Mouse (Mus musculus): ENCODE data around the gene Zfp592. TPM values are rescaled to one million over a fixed set of nuclear protein-coding genes. Genes with fewer than 3 reads are reported as not detected.

The Zfp592 gene
- polyA plus RNA-seq, 1 experiment from 2014 or later, result 8.9 TPM

DNA sequence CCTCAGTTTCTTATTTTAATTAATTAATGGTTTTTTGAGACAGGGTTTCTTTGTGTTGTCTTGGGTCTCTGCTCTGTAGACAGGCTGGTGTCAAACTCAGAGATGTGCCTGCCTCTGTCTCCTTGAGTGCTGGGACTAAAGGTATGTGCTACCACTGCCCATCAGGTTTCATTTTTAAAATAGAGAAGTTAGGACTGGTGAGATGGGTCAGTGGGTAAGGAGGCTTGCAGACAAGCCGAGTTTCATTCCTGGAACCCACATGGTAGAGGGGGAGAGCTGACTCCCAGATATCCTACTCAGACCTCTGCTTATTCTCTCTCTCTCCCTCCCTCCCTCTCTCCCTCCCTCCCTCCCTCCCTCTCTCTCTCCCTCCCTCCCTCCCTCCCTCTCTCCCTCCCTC is 12.5 kb downstream of the Zfp592 start:
- Histone ChIP-seq H3K27ac (ENCODE audit: low read depth, low read length) (no peak overlapping the region), H3K4me1 (ENCODE audit: control insufficient read depth, insufficient read depth, low read length) (no peaks in the 10 kb centered on the region), H3K9ac (replicated peaks; ENCODE audit: low read depth, low read length) (no peak overlapping the region), H3K9me3 (ENCODE audit: control insufficient read depth, low read length) (no peaks in the 10 kb centered on the region), H3K4me3 (ENCODE audit: low read depth, low read length) (no peak overlapping the region), H3K36me3 (ENCODE audit: control insufficient read depth, insufficient read depth, low read length) (peaks cover 7% of the 10 kb centered on the region; the same call in 1 of the 2 replicates), H3K4me2 (ENCODE audit: low read depth, low read length) (no peak overlapping the region), H3K27me3 (ENCODE audit: control insufficient read depth, insufficient read depth, low read length) (no peaks in the 10 kb centered on the region)
- ATAC-seq (ENCODE audit: low read depth), result no peak
- 84% methylated on average over 1 of the region's 1 CpGs for WGBS

DNA sequence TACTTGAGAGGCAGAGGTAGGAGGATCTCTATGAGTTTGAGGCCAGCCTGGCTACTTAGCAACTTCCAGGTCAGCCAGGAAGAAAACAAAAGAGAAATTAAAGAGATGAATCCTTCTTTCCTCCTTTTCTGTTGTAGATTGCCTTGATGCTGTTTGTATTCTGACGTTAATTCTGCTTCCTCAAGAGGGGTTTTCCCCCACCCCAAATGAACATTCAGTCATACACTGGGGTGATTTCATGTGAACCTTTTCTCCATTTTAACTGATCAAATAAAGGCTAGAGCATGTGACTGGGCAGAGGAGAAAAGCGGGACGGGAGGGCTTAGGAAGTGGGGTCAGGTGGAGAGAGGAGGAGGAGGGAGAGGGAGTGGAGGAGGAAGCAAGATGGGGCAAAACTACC is 14.8 kb downstream of the Zfp592 start:
- ATAC-seq (ENCODE audit: low read depth), result no peak
- Histone ChIP-seq H3K36me3 (ENCODE audit: control insufficient read depth, insufficient read depth, low read length) (peaks cover 7% of the 10 kb centered on the region; the same call in 1 of the 2 replicates), H3K9ac (replicated peaks; ENCODE audit: low read depth, low read length) (no peak overlapping the region), H3K4me1 (ENCODE audit: control insufficient read depth, insufficient read depth, low read length) (no peaks in the 10 kb centered on the region), H3K27me3 (ENCODE audit: control insufficient read depth, insufficient read depth, low read length) (no peaks in the 10 kb centered on the region), H3K4me2 (ENCODE audit: low read depth, low read length) (no peak overlapping the region), H3K9me3 (ENCODE audit: control insufficient read depth, low read length) (no peaks in the 10 kb centered on the region), H3K4me3 (ENCODE audit: low read depth, low read length) (no peak overlapping the region), H3K27ac (ENCODE audit: low read depth, low read length) (no peak overlapping the region)
- WGBS, result 88% methylated on average over 3 of the region's 3 CpGs

DNA sequence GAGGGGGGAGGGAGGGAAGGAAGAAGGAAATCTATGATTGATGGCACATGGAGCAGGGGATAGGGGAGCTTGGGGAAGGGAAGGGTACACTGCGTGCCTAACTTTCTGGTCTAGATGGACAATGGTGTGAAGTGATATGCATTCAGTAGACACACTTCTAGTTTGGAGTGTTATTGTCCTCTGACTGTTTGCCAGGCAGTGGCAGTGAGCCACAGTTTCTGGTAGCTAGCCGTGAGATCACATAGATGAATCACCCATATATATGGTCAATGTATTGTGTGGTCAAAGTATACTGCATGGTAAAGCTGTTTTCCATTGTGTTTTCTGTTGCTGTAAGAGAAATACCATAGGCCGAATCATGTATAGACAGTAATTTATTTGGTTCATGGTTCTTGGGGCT is 18.1 kb downstream of the Zfp592 start:
- H3K27ac ChIP-seq (ENCODE audit: low read depth, low read length), result no peak overlapping the region
- WGBS, result 99% methylated on average over 3 of the region's 3 CpGs
- H3K36me3 ChIP-seq (ENCODE audit: control insufficient read depth, insufficient read depth, low read length), result peaks cover 7% of the 10 kb centered on the region; the same call in 1 of the 2 replicates
- no peaks in the 10 kb centered on the region for H3K9me3 ChIP-seq (ENCODE audit: control insufficient read depth, low read length)
- ATAC-seq (ENCODE audit: low read depth), result no peak
- H3K4me2 ChIP-seq (ENCODE audit: low read depth, low read length), result no peak overlapping the region
- no peaks in the 10 kb centered on the region for H3K4me1 ChIP-seq (ENCODE audit: control insufficient read depth, insufficient read depth, low read length)
- no peak overlapping the region for H3K4me3 ChIP-seq (ENCODE audit: low read depth, low read length)
- no peak overlapping the region for H3K9ac ChIP-seq (replicated peaks; ENCODE audit: low read depth, low read length)
- H3K27me3 ChIP-seq (ENCODE audit: control insufficient read depth, insufficient read depth, low read length), result no peaks in the 10 kb centered on the region

DNA sequence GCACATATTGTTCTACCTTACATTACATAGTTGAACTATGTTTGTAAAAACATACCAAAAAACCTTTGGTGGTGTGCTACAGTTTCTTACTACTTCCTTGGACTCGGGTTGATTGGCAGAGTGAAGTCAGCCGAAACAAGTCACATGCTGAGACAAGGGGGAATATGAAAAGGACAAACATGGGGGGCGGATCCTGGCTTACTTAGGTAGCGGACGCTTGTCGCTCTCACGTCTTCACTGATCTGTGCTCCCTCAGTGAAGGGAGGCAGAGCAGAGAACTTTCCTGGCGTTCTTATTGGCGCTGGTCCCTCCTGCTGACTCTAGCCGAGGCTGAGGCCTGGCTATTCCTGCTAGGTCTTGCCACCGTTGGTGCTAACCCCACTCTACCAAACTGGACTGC is 26.8 kb downstream of the Zfp592 start:
- Histone ChIP-seq H3K9me3 (ENCODE audit: control insufficient read depth, low read length) (no peaks in the 10 kb centered on the region), H3K4me1 (ENCODE audit: control insufficient read depth, insufficient read depth, low read length) (no peaks in the 10 kb centered on the region), H3K27me3 (ENCODE audit: control insufficient read depth, insufficient read depth, low read length) (no peaks in the 10 kb centered on the region), H3K9ac (replicated peaks; ENCODE audit: low read depth, low read length) (no peak overlapping the region), H3K27ac (ENCODE audit: low read depth, low read length) (no peak overlapping the region), H3K36me3 (ENCODE audit: control insufficient read depth, insufficient read depth, low read length) (peaks cover 21% of the 10 kb centered on the region), H3K4me3 (ENCODE audit: low read depth, low read length) (no peak overlapping the region), H3K4me2 (ENCODE audit: low read depth, low read length) (no peak overlapping the region)
- no peak for ATAC-seq (ENCODE audit: low read depth)
- WGBS, result 74% methylated on average over 11 of the region's 11 CpGs

DNA sequence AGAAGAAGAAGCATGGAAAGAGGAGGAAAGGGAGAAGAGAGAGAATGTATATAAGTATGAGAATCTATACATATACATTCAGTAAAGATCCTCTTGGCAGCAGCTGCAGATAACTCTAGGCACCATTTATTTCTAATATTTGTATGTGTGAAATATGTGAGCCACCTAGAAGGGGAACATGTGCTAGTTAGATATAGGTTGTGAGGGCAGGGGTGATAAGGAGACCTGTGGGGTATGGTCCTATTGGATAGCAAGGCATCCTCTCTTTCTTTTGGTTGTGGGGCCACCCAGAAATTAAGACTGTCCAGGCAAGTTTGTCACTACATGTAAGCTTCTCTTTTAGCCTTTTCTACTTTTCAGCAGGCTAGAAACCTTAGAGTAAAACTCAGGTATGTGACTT is 29.2 kb downstream of the Zfp592 start:
- ATAC-seq (ENCODE audit: low read depth), result no peak
- Histone ChIP-seq H3K4me2 (ENCODE audit: low read depth, low read length) (no peak overlapping the region), H3K36me3 (ENCODE audit: control insufficient read depth, insufficient read depth, low read length) (peaks cover 27% of the 10 kb centered on the region), H3K27ac (ENCODE audit: low read depth, low read length) (no peak overlapping the region), H3K4me1 (ENCODE audit: control insufficient read depth, insufficient read depth, low read length) (no peaks in the 10 kb centered on the region), H3K4me3 (ENCODE audit: low read depth, low read length) (no peak overlapping the region), H3K9me3 (ENCODE audit: control insufficient read depth, low read length) (no peaks in the 10 kb centered on the region), H3K27me3 (ENCODE audit: control insufficient read depth, insufficient read depth, low read length) (no peaks in the 10 kb centered on the region), H3K9ac (replicated peaks; ENCODE audit: low read depth, low read length) (no peak overlapping the region)

DNA sequence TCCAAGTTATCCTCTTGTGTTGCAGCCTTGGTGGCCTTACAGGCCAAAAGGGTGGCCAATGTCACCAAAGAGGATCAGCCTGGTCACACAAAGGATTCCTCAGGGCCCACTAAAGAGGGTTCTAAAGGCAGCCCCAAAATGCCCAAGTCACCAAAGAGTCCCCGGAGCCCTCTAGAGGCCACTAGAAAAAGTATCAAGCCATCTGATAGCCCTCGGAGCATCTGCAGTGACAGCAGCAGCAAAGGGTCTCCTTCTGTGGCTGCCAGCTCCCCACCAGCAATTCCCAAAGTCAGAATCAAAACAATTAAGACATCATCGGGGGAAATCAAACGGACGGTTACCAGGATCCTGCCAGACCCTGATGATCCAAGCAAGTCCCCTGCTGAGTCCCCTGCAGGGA is 30.6 kb downstream of the Zfp592 start:
- Histone ChIP-seq H3K27me3 (ENCODE audit: control insufficient read depth, insufficient read depth, low read length) (no peaks in the 10 kb centered on the region), H3K27ac (ENCODE audit: low read depth, low read length) (no peak overlapping the region), H3K9ac (replicated peaks; ENCODE audit: low read depth, low read length) (no peak overlapping the region), H3K4me3 (ENCODE audit: low read depth, low read length) (no peak overlapping the region), H3K4me2 (ENCODE audit: low read depth, low read length) (no peak overlapping the region), H3K4me1 (ENCODE audit: control insufficient read depth, insufficient read depth, low read length) (no peaks in the 10 kb centered on the region), H3K36me3 (ENCODE audit: control insufficient read depth, insufficient read depth, low read length) (peaks cover 27% of the 10 kb centered on the region), H3K9me3 (ENCODE audit: control insufficient read depth, low read length) (no peaks in the 10 kb centered on the region)
- ATAC-seq (ENCODE audit: low read depth), result no peak
- WGBS, result 66% methylated on average over 5 of the region's 5 CpGs

DNA sequence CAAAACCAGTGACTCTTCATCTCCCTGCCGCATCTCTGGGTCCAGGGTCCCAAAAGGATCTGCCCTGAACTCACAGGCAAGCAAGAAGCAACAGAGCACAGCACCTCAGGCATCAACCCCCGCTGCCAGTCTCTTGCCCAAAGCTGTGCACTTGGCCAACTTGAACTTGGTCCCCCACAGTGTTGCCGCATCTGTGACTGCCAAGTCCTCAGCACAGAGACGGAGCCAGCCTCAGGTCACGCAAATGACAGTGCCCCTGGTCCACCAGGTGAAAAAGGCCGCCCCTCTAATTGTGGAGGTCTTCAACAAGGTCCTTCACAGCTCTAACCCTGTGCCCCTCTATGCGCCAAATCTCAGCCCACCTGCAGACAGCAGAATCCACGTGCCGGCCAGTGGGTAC is 31.2 kb downstream of the Zfp592 start:
- 95% methylated on average over 9 of the region's 9 CpGs for WGBS
- no peak overlapping the region for H3K4me3 ChIP-seq (ENCODE audit: low read depth, low read length)
- H3K27me3 ChIP-seq (ENCODE audit: control insufficient read depth, insufficient read depth, low read length), result no peaks in the 10 kb centered on the region
- H3K4me1 ChIP-seq (ENCODE audit: control insufficient read depth, insufficient read depth, low read length), result no peaks in the 10 kb centered on the region
- H3K9ac ChIP-seq (replicated peaks; ENCODE audit: low read depth, low read length), result no peak overlapping the region
- ATAC-seq (ENCODE audit: low read depth), result no peak
- no peak overlapping the region for H3K27ac ChIP-seq (ENCODE audit: low read depth, low read length)
- peaks cover 27% of the 10 kb centered on the region for H3K36me3 ChIP-seq (ENCODE audit: control insufficient read depth, insufficient read depth, low read length)
- no peaks in the 10 kb centered on the region for H3K9me3 ChIP-seq (ENCODE audit: control insufficient read depth, low read length)
- H3K4me2 ChIP-seq (ENCODE audit: low read depth, low read length), result no peak overlapping the region

DNA sequence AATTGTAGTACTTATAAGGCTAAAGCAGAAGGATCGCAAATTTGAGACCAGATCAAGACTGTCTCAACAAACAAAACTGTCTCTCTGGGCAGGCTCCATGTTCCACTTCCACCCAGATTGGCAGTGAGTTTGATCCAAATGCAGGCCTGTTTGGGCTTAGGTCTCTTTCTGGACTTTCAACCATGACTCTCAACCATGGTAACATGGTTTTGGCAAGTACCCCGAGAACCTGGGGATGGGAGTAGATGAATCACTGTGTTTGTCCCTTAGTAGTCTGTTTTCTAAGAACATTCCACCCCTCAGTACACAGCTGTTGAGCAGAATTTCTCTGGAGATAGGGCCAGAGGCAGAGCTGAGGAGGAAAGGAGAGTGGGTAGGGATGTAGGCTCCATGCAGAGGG is 32.3 kb downstream of the Zfp592 start:
- H3K4me1 ChIP-seq (ENCODE audit: control insufficient read depth, insufficient read depth, low read length), result no peaks in the 10 kb centered on the region
- H3K27ac ChIP-seq (ENCODE audit: low read depth, low read length), result no peak overlapping the region
- 95% methylated on average over 2 of the region's 2 CpGs for WGBS
- H3K9ac ChIP-seq (replicated peaks; ENCODE audit: low read depth, low read length), result no peak overlapping the region
- ATAC-seq (ENCODE audit: low read depth), result no peak
- H3K9me3 ChIP-seq (ENCODE audit: control insufficient read depth, low read length), result no peaks in the 10 kb centered on the region
- H3K27me3 ChIP-seq (ENCODE audit: control insufficient read depth, insufficient read depth, low read length), result no peaks in the 10 kb centered on the region
- no peak overlapping the region for H3K4me2 ChIP-seq (ENCODE audit: low read depth, low read length)
- peaks cover 29% of the 10 kb centered on the region for H3K36me3 ChIP-seq (ENCODE audit: control insufficient read depth, insufficient read depth, low read length)
- H3K4me3 ChIP-seq (ENCODE audit: low read depth, low read length), result no peak overlapping the region

DNA sequence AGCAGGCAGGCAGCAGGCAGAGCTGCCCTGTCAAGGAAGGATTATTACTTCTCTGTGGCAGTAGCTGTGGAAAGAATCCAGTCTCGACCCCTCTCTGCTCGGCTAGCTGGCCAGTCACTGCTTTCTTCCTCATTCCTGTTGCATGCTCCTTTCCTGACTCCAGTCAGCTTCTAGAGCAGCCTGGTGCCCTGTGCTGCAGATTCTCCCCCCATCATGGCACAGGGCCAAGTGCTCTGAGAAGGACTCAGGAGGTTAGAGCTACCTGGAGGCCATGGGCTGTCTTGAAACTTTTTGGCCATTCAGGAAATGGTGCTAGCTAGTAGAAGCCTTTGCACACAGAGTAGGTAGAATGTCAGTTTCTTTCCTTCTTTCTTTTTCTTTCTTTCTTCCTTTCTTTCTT is 46.2 kb downstream of the Zfp592 start:
- Histone ChIP-seq H3K9ac (replicated peaks; ENCODE audit: low read depth, low read length) (no peak overlapping the region), H3K4me2 (ENCODE audit: low read depth, low read length) (no peak overlapping the region), H3K4me3 (ENCODE audit: low read depth, low read length) (no peak overlapping the region), H3K27me3 (ENCODE audit: control insufficient read depth, insufficient read depth, low read length) (no peaks in the 10 kb centered on the region), H3K36me3 (ENCODE audit: control insufficient read depth, insufficient read depth, low read length) (peaks cover 49% of the 10 kb centered on the region), H3K4me1 (ENCODE audit: control insufficient read depth, insufficient read depth, low read length) (no peaks in the 10 kb centered on the region), H3K27ac (ENCODE audit: low read depth, low read length) (no peak overlapping the region), H3K9me3 (ENCODE audit: control insufficient read depth, low read length) (no peaks in the 10 kb centered on the region)
- WGBS, result 92% methylated on average over 2 of the region's 2 CpGs
- no peak for ATAC-seq (ENCODE audit: low read depth)
